Mouse (Mus musculus): ENCODE data around the gene Sytl3.

GRCm38 (mm10) chr17:6746452-6747231 lies 87.7 kb downstream of the Sytl3 start:
- TF ChIP-seq TAL1 (IDR thresholded peaks at IDR 0.05; ENCODE audit: low read length) (no peak), GATA1 (IDR thresholded peaks at IDR 0.05; ENCODE audit: low read length) (no peak)

Data from erythroblast, embryonic 14.5 days (primary cell).